Mouse (Mus musculus) adrenal gland, adult 18-20 months (tissue): ENCODE data around the gene Dguok. TPM values are rescaled to one million over a fixed set of nuclear protein-coding genes. Genes with fewer than 3 reads are reported as not detected.

ENCODE experiments used
- DNase-seq, 2 experiments: peaks; one replicate each; pipeline ENCODE4 v3.0.0; 2021 to 2022; ENCODE audit warnings: low spot score in 2 of 2
- total RNA-seq, 2 experiments: library from RNA; stranded (reverse); gene quantifications; 1 replicate in 1 of 2; 2 replicates in 1 of 2; pipeline ENCODE4 v1.2.3; 2021

The Dguok gene
- total RNA-seq, 2 experiments from 2014 or later: 36.7 to 38.4 TPM

- DNase-seq: no peak
These were observed 5.1 kb downstream of the Dguok start for GRCm38 (mm10) chr6:83501524-83502310.

GRCm38 (mm10) chr6:83500462-83500861 lies 6.3 kb downstream of the Dguok start:
- no peak for DNase-seq

DNA sequence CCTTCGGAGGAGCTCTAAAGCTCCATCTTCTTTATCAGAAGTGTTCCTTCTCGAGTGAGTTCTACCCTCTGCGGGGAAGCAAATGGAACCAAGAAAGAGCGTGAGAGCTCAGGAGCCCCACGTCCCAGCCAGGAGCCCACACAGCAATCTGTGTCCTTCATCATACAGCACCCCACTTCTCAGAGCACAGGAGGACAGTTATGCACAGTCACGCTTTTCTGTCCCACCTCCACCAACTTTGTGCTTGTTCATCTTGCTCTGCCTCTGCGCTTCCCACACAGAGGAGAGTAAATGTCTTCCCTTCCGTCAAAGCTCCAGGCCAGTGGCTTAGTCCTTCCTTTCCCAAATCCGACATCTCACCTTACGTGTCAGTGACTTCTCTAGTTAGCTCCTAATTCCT lies 7.7 kb downstream of the Dguok start:
- DNase-seq: no peak

DNA sequence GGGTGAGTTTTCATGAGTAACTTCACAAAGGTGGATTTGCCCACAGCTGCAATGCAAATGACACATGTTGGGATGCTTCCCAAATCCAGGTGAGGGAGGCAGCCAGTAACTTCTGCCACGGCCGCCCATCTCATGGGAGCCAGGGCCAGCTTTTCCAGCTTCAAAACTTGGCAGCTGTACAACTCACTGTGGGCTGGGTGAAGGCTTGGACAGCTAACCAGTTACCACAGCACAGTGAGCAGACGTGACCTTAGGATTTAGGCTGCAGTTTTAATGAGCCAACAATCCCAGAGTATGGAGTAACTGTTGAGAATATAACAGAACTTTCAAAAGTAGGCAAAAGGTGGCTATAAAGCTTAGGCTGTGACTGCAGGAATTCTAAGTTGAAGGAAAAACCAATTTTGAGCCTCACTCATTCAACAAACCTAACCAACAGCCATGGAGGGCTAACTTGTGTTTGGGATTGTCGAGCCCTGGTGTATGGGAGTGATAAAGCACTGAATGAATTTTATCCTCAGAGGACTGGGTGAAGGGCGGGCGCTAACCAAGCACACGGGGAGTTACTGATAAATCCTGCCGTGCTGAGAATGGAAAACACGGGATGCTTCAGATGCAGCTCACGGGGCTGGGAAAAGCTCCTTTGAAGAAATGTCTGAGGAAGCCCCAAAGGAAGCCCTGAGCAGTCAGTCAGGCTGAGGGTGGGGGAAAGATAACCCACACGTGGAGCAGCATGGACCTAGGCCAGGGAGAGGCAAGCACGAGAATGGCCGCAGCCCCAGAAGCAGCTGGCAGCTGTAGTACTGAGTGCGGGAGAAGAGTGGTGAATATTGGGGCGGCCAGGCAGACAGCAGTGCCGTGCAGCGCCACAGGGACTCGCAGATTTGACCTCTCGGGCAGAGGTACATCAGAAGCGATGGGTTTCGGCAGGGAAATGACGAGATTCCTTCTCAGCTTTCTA lies 9.7 kb downstream of the Dguok start:
- peak in 1 of 2 experiments; percentile 29 for DNase-seq

GRCm38 (mm10) chr6:83496009-83496752 lies 10.6 kb downstream of the Dguok start:
- DNase-seq: peak; percentile 52 to 71

GRCm38 (mm10) chr6:83490622-83491021 lies 16.1 kb downstream of the Dguok start:
- no peak for DNase-seq

DNA sequence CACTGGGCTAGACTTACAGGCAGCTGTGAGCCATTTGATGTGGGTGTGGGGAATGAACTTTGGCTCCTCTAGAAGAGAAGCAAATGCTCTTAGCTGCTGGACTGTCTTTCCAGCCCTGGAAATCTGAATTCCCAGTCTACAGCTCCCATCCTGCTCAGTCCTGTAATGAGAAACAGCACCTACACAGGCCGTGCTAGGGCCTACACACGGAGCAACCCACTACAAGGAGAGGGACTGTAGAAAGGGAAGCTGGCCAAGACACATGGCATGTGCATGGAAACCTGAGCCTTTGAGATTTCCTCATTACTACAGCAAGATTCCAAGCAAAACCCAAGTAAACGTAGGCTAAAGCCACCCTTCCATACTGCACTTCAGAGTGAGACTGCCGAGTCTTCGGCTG lies 18.6 kb downstream of the Dguok start:
- no peak for DNase-seq

DNA sequence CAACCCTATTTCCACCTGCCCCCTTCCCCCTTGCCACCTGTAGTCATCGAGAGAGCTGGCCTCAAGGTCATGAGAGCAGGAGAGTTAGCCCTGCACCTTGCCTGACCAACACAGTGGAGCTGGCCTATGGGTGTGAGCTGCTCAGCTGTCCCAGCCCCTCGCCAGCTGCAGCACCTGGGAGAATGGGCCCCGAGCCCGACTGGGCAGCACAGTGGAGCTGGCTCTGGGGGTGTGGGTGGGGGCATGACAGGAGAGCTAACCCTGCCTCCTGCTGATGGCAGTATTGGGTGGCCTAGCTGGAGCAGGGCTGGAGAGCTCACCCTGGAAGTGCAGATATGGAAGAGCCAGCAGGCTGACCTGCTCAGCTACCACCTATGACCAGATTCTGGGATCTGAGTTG lies 19.5 kb downstream of the Dguok start:
- DNase-seq: no peak

- no peak for DNase-seq
These were observed 20.9 kb downstream of the Dguok start for GRCm38 (mm10) chr6:83485854-83486253.

GRCm38 (mm10) chr6:83483776-83484175 lies 23.0 kb downstream of the Dguok start:
- no peak for DNase-seq

DNA sequence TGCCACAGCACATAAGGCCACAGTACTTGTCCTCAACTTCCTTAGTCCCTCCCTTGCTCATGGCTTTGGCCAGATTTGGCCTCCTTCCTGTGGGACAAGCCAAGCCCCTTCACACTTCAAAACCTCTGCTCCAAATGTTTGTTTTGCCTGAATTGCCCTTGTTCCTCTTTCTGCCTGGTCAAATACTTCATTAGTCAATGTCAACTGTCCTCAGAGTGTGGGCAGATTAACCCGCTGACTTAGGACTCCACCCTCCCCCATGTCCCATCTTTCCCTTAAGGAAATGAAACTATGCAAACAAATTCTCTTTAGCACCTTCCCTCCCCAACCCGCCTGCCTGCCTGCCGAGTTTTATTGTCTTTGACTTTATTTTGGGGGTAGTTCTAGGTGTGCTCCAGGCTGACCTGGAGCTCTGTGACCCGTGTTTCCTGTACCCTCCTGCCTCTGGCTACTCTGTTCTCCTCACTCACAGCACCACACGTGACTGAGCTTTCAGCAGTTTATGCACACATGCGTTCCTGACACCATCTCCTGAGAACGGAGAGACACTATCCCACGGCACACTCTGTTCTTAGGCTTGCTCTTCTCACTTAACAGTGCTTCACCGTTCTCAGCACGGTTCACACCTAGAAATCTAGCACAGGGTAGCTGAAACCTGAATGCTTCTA lies 24.2 kb downstream of the Dguok start:
- no peak for DNase-seq

DNA sequence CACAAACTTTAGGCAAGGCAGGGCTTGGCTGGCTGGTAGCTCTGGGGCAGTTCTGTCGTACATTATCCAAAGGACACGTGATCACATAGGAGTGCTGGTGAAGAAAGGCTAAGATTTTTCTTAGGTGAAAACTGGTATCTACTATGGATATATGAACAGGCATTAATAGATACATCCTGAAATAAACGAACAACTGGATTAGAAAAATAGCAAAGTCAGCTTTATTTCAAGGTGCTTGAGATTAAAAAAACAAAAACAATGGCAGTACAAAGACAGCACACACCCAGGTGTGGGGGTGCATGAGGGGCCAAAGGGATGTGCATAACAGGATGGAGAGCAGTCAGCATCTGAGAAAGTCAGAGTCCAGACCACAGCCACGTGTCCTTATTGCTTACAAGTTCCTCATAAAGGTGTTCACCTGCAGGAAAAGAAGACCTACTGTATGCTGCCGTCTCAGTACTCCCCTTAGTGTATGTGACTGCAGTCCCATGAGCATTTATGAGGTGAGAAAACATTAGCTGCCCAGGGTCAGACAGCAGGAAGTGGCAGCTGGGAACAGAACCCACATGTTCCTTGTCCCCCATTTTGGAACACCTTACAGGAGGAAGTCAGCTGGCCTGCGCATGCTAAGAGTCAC lies 26.6 kb downstream of the Dguok start:
- DNase-seq: no peak

- no peak for DNase-seq
These were observed 27.6 kb downstream of the Dguok start for GRCm38 (mm10) chr6:83479193-83479592.

DNA sequence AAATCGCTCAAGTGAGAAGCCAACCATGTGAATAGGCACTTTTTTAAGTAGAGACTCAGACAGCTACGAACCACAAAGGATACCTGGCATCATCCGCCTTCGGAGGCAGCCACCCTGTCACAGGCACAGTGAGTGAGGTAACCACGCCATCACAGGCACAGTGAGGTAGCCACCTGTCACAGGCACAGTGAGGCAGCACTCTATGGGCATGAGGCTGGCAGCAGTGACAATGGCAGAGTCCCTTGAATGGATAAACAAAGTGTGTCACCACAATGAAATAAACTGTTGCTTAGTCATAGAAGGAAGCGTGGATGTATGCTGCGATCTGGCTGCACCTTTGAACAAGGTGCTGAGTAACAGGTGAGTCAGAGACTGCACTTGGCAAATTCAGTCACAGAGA lies 28.1 kb downstream of the Dguok start:
- DNase-seq: no peak

GRCm38 (mm10) chr6:83478217-83478616 lies 28.6 kb downstream of the Dguok start:
- DNase-seq: no peak

GRCm38 (mm10) chr6:83475431-83475830 lies 31.3 kb downstream of the Dguok start:
- no peak for DNase-seq

GRCm38 (mm10) chr6:83473240-83473639 lies 33.5 kb downstream of the Dguok start:
- peak; percentile 33 to 57 for DNase-seq

- DNase-seq: no peak
These were observed 35.0 kb downstream of the Dguok start for GRCm38 (mm10) chr6:83471739-83472138.

GRCm38 (mm10) chr6:83464011-83464410 lies 42.8 kb downstream of the Dguok start:
- no peak for DNase-seq

DNA sequence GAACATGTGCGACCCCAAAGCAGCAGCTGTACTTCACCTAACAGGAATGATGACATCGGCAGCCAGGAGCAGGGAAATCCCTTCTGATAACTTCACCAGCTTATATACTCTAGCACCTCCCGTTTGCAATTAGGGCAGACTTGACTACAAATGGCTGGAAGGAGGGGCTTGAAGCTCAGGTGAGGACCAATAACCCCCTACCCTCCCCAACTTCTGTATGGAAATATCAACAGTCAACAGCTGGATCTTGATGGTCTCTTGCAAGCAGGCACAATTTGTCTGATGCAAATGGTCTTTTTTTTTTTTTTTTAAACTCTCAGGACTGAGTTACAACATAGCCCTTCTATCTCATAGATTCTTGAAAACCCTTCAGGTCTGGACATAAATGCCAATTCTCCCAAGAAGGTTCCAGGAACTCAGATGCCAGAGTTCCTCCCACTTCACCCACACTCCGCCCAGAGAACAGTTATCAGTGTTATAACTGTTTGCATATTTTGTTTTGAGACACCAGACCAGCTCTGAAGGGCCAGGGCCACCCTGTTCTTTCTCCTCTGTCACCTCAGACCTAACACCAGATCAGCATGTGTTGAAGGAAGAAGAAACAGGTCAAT lies 47.6 kb downstream of the Dguok start, which contains the start of gene Tet3:
TSS of gene Tet3 (minus strand) at position 51 of the 611 bp plus-strand sequence.
- no peak for DNase-seq
